Mouse (Mus musculus) neutrophil, adult 5-6 weeks (primary cell): ENCODE data around the gene Icam1. TPM values are rescaled to one million over a fixed set of nuclear protein-coding genes. Genes with fewer than 3 reads are reported as not detected.
"Not testable (repeated sequence)": the region's sequence is repeated elsewhere in the genome, so short reads cannot be mapped to it uniquely, and the experiment has no call there.

ENCODE experiments used
- ATAC-seq: fragments of 151-379, 151-347 bp; 2 replicates; pipeline ENCODE4 v1.8.0; 2017; ENCODE audit warnings: mild to moderate bottlenecking, moderate TSS enrichment; ENCODE audit not compliant: insufficient number of reproducible peaks, poor library complexity, low FRiP score, severe bottlenecking; ENCODE audit errors: extremely low read depth
- total RNA-seq: library from RNA; stranded (forward); fragments of 200-1000 nt; gene quantifications from 2 replicates; pipeline ENCODE4 v1.2.3, GENCODE M21; 2017

Icam1 gene
- total RNA-seq, 1 experiment from 2014 or later, result 36.9 TPM

DNA sequence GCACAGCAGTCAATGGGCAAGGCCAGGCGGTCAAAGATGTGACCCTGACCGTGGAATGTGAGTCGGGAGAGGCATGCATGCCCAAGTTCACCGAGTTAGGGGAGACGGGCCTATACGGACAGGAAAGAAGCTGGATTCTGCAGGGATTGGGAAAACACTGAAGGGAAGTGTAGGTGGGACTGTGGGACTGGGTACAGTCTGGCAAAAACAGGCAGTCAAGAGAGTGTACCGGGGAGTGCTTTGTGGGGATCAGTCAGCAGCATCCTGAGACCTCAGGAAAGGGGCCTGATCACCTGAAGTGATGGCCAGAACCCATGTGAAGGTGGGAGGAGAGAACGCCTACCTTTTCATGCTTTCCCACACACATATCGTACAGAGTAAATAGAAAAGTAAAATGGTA, 19.8 kb downstream of the Icam1 start:
- no peak for ATAC-seq

DNA sequence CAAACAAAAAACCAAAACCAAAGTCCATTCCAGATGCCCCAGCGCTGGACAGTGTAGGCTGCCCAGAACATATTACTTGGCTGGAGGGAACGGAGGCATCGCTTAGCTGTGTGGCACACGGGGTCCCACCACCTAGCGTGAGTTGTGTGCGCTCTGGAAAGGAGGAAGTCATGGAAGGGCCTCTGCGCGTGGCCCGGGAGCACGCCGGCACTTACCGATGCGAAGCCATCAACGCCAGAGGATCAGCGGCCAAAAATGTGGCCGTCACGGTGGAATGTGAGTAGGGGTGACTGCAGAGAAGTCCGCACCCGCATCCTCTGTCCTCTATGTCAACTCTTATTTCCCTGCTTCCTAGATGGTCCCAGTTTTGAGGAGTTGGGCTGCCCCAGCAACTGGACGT, 20.4 kb downstream of the Icam1 start:
- ATAC-seq, result no peak

DNA sequence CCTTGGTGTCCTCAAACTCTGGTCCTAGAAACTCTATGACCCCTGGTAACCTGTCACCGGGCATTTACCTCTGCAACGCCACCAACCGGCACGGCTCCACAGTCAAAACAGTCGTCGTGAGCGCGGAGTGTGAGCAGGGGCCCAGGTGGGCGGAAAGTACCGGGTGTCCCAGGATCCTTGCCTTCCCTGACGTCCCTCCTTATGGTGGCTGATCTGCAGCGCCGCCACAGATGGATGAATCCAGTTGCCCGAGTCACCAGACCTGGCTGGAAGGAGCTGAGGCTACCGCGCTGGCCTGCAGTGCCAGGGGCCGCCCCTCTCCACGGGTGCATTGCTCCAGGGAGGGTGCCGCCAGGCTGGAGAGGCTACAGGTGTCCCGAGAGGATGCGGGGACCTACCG, 20.9 kb downstream of the Icam1 start:
- ATAC-seq, result no peak

DNA sequence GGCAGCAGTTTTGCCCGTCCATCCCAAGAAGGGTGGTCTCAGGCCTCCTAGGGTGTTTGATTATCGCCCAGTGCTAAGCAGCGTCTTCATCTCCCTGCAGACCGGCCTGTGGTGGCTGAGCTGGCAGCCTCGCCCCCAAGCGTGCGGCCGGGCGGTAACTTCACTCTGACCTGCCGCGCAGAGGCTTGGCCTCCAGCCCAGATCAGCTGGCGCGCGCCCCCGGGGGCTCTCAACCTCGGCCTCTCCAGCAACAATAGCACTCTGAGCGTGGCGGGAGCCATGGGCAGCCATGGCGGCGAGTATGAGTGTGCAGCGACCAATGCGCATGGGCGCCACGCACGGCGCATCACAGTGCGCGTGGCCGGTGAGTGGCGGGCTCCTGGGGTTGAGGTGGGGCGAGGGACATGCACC, 21.7 kb downstream of the Icam1 start:
- ATAC-seq, result no peak

DNA sequence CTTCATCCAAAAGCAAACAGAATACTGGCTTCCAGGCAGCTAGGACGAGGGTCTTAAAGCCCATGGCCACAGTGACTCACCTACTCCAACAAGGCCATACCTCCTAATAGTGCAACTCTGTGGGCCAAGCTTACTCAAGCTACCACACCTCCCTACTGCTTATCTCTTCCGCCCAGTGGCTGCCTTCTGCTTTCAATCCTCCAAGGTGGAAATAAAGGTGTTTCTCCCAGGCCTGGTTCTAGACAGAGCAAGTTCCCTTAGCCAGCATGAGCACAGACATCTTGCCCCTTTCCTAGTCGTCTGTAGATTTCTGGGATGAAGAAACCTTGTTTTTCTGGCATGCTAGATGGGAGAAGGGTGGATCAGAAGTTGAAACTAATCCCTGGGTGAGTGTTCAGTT, 24.0 kb downstream of the Icam1 start:
- no peak for ATAC-seq

DNA sequence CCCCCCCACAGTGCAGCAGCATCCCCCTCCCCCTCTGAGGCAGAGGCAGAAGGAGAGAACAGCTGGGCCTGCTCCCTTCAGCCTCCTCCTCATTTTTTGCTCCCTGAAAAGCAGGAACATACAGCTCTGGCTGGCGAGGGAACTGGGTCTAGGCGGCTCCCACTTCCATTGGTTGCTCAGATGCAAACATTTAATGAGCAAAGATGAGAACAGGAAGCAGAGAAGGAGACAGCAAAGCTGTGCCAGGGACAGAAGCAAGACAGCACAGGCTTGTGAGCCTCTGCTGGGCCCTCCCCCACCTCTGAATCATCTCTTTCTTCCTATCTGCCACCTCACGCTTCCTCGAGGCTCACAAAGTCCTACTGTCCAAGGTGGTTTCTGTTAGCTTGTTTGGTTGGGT, 25.5 kb downstream of the Icam1 start:
- no peak for ATAC-seq

DNA sequence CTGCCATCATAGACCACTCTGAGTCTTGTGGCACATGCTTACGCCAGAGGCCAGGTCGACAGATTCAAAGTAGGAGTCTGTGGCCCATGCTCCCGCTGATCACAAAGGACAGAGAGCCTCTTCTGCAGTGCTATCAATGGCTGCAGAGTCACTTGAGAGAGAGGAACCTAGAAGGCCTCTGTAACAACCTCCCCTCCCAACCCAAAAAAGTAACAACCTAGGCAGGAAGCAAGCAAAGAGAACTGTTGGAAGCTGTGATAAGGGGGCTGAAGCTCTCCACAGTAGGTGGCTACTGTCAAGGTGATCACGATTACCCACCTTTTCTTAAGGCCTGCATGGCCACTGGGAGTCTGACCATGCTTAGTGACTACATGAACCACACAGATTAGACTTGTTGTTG, 27.8 kb downstream of the Icam1 start:
- no peak for ATAC-seq

DNA sequence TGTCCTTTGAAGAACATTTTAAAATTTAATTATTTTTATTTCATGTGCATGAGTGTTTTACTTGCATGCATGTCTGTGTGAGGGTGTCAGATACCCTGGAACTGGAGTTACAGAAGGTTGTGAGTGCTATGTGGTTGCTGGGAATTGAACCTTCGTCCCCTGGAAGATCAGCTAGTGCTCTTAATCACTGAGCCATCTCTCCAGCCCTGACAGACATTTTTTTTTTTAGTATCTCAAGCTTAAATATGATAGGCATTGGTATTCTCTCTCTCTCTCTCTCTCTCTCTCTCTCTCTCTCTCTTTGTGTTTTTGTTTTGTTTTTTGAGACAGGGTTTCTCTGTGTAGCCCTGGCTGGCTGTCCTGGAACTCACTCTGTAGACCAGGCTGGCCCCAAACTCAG, 29.0 kb downstream of the Icam1 start:
- ATAC-seq, result not testable (repeated sequence)

DNA sequence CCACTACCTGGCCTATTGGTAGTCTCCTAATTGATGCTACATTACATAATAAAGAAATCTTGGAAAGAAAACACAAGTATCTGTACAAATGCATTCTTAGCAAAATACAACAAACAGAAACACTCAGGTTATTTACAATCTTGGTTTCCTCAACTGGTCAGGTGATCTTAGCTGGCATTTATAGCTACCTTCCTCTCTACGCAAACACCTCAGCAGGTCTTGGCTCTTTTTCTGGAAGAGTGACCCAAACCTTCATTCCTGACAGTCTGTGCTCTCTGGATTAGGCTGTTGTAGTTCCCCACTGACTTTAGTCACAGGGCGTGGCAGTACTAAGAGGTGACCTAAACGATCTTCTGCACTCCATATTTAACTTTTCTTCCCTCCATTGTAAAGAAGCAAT, 29.4 kb downstream of the Icam1 start:
- ATAC-seq, result no peak

DNA sequence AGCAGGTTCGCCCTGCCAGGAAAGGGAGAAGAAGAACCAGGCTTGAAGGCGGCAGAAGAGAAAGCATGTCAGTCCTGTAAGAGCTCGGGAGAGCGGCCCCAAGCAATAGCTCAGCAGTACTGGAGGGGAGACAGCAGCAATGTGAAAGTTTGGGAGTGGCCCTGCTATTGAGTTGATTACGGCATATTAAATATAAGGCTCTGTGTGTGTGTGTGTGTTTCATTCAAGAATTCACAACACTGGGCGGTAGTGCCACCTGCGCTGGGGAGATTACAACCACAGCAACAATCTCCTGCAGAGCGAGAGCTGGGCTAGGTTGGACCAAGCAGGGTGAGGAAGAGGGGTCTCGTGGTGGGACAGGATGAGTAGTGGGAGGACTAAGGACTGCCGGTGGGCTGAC, 35.8 kb downstream of the Icam1 start:
- ATAC-seq, result no peak

DNA sequence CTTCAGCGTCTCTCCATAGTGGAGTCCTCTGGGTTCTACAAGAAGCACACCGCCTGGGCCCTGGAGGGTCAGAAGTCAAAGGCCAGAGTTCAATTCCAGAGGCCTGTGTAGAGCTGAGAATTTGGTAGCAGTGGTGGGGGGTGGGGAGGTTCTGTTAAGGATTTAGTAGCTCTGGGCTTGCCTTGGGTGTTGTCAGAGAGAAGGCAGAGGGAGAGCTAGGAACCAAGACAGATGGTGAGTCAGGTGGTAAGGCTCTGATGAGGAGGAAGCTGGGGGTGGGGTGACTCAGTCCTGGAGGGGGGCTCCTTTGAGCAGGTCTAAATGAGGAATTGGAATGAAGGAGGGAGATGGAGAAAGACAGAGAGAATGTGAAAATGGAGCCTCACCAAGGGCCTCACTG, 47.1 kb downstream of the Icam1 start:
- no peak for ATAC-seq

DNA sequence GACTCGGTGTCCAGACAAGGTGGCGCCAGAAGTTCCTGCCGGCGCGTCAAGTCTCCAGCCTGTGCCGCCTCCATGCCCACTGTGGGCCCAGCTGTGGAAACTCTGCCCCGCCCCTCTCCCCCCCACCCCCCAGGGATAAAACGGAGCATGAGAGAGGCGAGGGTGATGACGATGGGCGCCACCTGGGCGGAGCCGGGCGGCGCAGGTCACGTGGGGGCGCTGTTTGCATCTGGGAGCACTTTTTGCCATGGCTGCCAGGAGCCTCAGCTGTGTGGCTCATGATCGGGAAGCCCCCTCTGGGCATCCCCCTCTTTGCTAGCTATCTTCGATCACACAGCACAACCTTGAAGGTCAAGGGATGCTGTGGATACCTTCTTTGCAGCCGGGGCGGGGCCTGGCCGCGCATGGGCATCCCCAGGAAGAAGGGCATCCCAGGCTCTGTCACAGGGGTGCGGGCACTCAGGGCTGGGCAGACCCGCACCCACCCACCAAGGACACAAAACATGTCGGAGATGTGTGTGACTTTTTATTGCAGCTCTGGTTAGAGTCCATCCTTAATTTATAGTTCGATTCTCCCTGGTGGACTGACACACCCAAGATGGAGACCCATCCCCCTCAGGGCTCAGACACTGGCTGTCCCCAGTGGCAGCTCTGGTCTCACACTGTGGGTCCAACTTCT, 51.4 kb downstream of the Icam1 start, which contains the start of gene Zglp1:
Gene Zglp1 (minus strand): TSS at position 88 of the 679 bp plus-strand sequence.
- no peak for ATAC-seq

DNA sequence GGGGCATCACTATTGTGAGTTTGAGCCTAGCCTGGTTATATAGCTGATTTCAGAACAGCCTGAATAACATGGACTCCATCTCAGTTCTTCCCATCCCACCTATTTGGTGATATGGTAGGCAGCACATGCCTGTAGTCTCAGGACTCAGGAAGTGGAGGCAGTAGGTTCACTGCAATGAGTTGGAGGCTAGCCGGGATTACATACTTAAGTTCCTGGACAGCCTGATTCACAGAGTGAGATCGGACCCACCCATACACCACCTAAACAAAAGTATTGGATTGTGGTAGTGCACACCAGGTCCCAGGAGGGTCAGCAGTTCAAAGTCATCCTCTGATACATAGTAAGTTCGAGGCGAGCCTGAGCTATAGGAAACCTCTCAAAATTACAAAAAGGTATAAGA, 56.9 kb downstream of the Icam1 start:
- no peak for ATAC-seq

DNA sequence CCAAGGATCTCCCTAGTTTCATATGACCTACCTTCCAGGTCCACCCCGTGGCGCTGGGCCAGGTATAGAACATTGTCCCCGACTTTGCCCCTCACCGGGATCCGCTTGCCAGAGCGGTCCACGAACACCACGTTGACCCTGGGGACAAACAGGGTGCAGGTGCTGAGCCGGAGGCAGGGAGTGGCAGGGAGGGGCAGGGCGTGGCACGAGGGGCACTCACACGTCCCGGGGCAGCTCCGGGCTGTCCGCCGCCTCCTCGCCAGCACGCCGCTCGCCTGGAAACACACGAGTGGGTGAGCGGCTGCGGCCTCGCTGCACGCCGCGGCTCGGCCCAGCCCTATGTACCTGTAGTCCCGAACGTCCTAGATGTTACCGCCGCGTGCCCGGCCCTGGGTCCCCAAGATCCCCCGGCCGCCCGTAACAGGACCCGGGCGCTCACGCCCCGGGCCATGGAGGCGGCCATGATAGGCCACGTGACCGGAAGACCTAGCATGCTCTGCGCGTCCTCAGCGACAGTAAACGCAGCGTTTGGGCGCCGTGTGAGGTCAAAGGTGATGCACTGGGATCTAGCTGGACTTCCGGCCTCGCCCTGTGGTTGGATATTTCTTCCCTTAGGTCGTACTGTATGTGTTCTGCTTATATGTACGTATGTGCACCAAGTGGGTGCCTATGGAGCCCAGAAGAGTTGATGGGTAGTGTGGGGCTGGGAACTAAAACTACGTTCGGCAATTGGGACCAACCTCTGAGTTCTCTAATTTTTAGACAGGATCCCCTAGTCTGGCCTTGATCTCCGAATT, 57.5 kb downstream of the Icam1 start, which contains the start of the genes Gm49373 and Fdx1l:
Gene Gm49373 (minus strand): TSS at position 53 of the 797 bp plus-strand sequence.
Gene Fdx1l (minus strand): TSS at position 571 of the 797 bp plus-strand sequence.
- ATAC-seq, result peak; percentile 86

DNA sequence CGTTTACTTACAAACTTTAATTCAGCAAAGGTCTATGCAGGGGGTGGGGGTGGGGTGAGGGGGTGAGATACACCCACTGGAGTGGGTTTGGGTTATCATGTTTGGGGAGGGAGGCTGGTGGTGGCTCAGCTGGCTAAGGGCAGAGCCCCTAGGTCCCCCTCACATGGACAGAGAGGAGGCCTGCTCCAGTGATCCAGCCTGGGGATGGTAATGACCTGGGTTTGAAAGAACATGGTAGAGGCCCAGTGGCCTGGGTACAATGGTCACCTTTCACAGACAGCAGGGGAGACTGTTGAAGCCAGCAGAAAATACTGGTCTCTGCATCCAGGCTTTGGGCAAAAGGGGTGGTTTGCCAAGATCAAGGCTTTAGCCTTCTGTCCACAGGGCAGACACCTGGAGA, 58.4 kb downstream of the Icam1 start:
- no peak for ATAC-seq

DNA sequence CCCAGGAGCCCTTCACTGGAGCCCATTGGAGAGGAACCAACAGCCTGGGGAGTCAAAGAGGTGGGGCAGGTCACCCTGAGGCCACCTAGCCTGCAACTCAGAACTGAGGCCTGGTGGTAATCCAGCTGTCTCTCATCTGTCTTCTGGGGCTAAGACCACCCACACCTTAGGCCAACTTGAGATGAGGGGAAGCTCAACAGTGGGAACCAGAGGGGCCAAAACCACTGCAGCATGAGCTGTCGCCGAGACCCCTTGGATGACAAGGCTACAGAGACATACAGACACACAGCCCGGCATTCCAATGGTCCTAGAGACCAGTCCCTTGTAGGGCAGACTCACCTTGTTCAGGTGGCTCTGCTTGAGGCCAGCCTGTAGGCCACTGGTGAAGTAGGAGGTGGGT, 59.8 kb downstream of the Icam1 start:
- ATAC-seq, result no peak

Other genes starting within 250 kb of the Icam1 start
- 1.5 and 2.2 TPM in 2 replicates for gene Col5a3, start 200.9 kb upstream of the Icam1 start, total RNA-seq
- not detected in 2 replicates for gene Rdh8, start 197.5 kb upstream of the Icam1 start, total RNA-seq
- gene A230050P20Rik, start 147.3 kb upstream of the Icam1 start, total RNA-seq, result 21.3 and 23.1 TPM in 2 replicates
- gene Angptl6, start 136.3 kb upstream of the Icam1 start, total RNA-seq, result 0.25 and 0.70 TPM in 2 replicates
- gene Ppan, start 127.8 kb upstream of the Icam1 start, total RNA-seq, result 42.1 and 48.9 TPM in 2 replicates
- 91.0 and 92.9 TPM in 2 replicates for gene Eif3g, start 117.4 kb upstream of the Icam1 start, total RNA-seq
- gene Dnmt1, start 56.1 kb upstream of the Icam1 start, total RNA-seq, result 58.3 and 60.4 TPM in 2 replicates
- 0.98 and 1.3 TPM in 2 replicates for gene S1pr2, start 39.2 kb upstream of the Icam1 start, total RNA-seq
- gene Mrpl4, start 13.2 kb upstream of the Icam1 start, total RNA-seq, result 26.6 and 30.0 TPM in 2 replicates
- gene Icam4, start 13.4 kb downstream of the Icam1 start, total RNA-seq, result not detected in 2 replicates
- 0.12 TPM in 1 of 2 replicates, not detected in the other for gene Icam5, start 16.1 kb downstream of the Icam1 start, total RNA-seq
- gene Zglp1, start 51.1 kb downstream of the Icam1 start, total RNA-seq, result not detected in 2 replicates
- 0.23 and 0.25 TPM in 2 replicates for gene Gm49373, start 57.1 kb downstream of the Icam1 start, total RNA-seq
- gene Fdx1l, start 57.6 kb downstream of the Icam1 start, total RNA-seq, result 11.1 and 15.7 TPM in 2 replicates
- 4.7 TPM in 2 replicates for gene Gm38431, start 76.0 kb downstream of the Icam1 start, total RNA-seq
- 15.0 and 15.4 TPM in 2 replicates for gene Raver1, start 76.0 kb downstream of the Icam1 start, total RNA-seq
- gene Tyk2, start 115.3 kb downstream of the Icam1 start, total RNA-seq, result 30.4 and 32.4 TPM in 2 replicates
- 117 and 133 TPM in 2 replicates for gene Cdc37, start 134.0 kb downstream of the Icam1 start, total RNA-seq
- gene Pde4a, start 149.7 kb downstream of the Icam1 start, total RNA-seq, result 1.5 and 2.6 TPM in 2 replicates
- gene Keap1, start 223.4 kb downstream of the Icam1 start, total RNA-seq, result 25.0 and 29.5 TPM in 2 replicates
- 4.7 and 5.9 TPM in 2 replicates for gene S1pr5, start 232.5 kb downstream of the Icam1 start, total RNA-seq
- 18.3 and 31.7 TPM in 2 replicates for gene Atg4d, start 249.3 kb downstream of the Icam1 start, total RNA-seq